Mouse (Mus musculus): Measurements from ENCODE around the gene Auts2. TPM values are rescaled to one million over a fixed set of nuclear protein-coding genes. Genes with fewer than 3 reads are reported as not detected.
A peak's percentile ranks its signal among the peaks of the same experiment; 100 is the strongest.

Auts2 gene
- polyA plus RNA-seq, 1 experiment from 2014 or later: 19.0 TPM

DNA sequence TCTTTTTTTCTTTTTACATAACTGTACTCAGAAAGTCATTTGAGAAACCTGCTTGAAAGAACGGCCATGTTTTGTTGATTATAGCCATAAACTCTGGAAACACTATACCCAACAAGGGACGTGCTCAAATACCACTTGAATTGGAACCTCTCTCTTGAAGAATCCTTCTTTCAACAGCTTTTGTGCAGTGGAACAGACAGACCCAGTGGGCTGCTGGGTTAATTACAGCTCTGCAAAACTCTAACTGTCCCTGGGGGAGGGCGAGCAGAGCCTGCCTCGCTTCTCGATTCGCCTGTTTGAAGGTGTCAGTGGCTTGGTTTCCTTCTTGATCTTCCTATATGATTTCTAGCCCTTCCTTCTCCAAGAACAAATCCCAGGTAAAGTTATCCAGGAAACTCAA, 805.7 kb downstream of the Auts2 start:
- no peak overlapping the region for H3K27ac ChIP-seq
- WGBS: 77% methylated on average over 6 of the region's 6 CpGs
- no peak overlapping the region for H3K4me3 ChIP-seq (replicated peaks)
- no peak for ATAC-seq
- no peaks in the 10 kb centered on the region for H3K36me3 ChIP-seq
- H3K4me1 ChIP-seq (replicated peaks): 0 out of 2 replicates have a peak, but pooled peaks cover 11% of the 10 kb centered on the region
- H3K27me3 ChIP-seq (replicated peaks): no peaks in the 10 kb centered on the region
- H3K4me2 ChIP-seq (replicated peaks): no peak overlapping the region
- no peak overlapping the region for H3K9ac ChIP-seq
- H3K9me3 ChIP-seq: no peaks in the 10 kb centered on the region

DNA sequence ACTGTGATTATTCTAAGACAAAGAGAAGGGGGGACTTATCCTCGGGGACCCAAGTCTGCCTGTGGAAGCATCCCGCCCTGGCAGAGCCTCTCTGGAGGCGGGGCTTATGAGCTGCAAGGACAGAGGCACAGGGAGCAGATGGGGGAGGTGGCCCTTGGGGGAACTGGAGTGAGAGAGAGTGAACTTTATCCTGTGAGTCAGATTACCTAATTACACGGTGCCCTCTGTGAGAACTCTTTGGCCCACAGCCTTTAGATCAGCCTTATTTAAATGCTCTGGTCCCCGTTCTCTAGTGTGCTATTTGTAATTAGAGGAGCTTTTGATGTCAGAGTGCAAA, 809.9 kb downstream of the Auts2 start:
- 0 out of 2 replicates have a peak, but pooled peaks cover 11% of the 10 kb centered on the region for H3K4me1 ChIP-seq (replicated peaks)
- peak; percentile 92 for ATAC-seq
- no peaks in the 10 kb centered on the region for H3K36me3 ChIP-seq

DNA sequence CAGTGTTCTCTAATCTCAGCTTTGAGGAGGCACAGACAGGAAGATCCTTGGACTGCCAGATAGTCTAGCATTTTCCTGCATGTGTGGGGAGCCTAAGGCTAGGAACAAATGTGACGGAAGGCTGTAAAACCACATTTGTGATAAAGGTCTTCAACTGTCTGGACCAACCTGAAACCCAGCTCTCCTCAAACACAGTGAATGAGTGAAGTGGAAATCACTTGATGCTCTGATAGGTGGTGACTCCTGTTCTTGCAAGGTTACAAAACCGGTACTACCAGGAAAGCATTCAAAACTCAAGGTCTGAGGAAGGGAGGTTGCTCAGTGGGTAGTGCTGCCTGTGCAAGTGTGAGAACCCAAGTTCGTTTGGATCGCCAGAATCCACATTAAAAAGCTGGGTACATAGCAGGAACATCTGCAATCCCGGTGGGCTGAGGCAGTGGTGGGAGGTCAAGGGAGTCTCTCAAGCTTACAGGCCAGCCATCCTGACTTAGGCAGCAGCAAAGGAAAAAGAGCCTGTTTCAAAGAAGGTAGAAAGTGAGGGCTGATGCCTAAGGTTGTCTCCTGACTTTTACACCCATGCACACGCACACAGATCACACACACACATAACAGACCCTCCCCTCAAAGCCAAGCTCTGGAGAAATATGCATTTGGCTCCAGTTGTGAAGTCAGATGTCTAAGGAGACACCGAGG, 810.4 kb downstream of the Auts2 start:
- H3K4me2 ChIP-seq (replicated peaks): peak overlapping the region; percentile 28
- peak; percentile 84 for ATAC-seq
- peak overlapping the region; percentile 81 for H3K27ac ChIP-seq
- H3K4me3 ChIP-seq (replicated peaks): no peak overlapping the region
- 42% methylated on average over 7 of the region's 7 CpGs for WGBS
- no peak overlapping the region for H3K9ac ChIP-seq
- H3K9me3 ChIP-seq: no peaks in the 10 kb centered on the region
- H3K4me1 ChIP-seq (replicated peaks): 0 out of 2 replicates have a peak, but pooled peaks cover 11% of the 10 kb centered on the region
- H3K36me3 ChIP-seq: no peaks in the 10 kb centered on the region
- H3K27me3 ChIP-seq (replicated peaks): no peaks in the 10 kb centered on the region

More for the DNA sequence above, 809.9 kb downstream of the Auts2 start:
- 13% methylated on average over 5 of the region's 5 CpGs for WGBS
- Histone ChIP-seq H3K4me3 (replicated peaks) (no peak overlapping the region), H3K9ac (no peak overlapping the region), H3K27me3 (replicated peaks) (no peaks in the 10 kb centered on the region), H3K27ac (peak overlapping the region; percentile 81), H3K9me3 (no peaks in the 10 kb centered on the region), H3K4me2 (replicated peaks) (peak overlapping the region; percentile 28)

DNA sequence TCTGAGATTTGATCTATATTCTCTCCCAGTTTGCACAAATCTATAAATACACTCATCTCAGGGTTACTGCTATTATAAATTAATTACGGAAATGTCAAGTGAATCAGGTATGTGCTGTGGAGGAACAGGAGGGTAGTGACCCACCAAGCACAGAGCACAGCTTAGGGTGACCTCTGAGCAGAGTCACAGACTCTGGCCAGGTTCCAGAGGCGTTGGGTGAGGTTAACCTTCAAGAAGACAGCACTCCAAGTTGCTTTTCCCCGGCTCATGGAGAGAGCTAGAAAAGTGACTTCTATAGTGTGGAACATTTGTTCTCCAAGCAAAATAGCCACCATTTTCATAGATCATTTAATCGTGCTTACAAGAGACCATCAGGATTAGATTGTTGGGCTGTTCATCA, 813.7 kb downstream of the Auts2 start:
- Histone ChIP-seq H3K4me2 (replicated peaks) (no peak overlapping the region), H3K36me3 (no peaks in the 10 kb centered on the region), H3K27me3 (replicated peaks) (no peaks in the 10 kb centered on the region), H3K9ac (no peak overlapping the region), H3K9me3 (no peaks in the 10 kb centered on the region), H3K4me1 (replicated peaks) (0 out of 2 replicates have a peak, but pooled peaks cover 14% of the 10 kb centered on the region), H3K4me3 (replicated peaks) (no peak overlapping the region), H3K27ac (no peak overlapping the region)
- 78% methylated on average over 4 of the region's 4 CpGs for WGBS
- ATAC-seq: no peak

DNA sequence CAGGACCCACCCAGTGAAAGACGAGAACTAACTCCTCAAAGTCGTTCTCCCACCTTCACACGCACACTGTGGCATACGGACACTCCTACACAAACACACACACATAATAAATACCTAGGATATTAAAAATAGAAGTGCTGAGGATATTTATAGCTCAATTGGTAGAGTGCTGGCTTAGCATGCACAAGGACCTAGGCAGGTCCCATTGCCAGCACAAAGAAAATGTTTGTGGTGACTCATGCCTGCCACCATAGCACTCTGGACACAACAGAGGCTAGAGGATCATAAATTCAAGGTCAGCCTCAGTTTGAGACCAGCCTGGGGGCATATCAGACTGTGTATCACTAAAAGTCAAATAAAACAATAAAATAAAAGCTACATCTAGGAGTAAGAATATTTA, 815.2 kb downstream of the Auts2 start:
- Histone ChIP-seq H3K36me3 (no peaks in the 10 kb centered on the region), H3K4me1 (replicated peaks) (0 out of 2 replicates have a peak, but pooled peaks cover 4% of the 10 kb centered on the region), H3K9ac (no peak overlapping the region), H3K4me3 (replicated peaks) (no peak overlapping the region), H3K4me2 (replicated peaks) (no peak overlapping the region), H3K9me3 (no peaks in the 10 kb centered on the region), H3K27me3 (replicated peaks) (no peaks in the 10 kb centered on the region), H3K27ac (0 out of 2 replicates have a peak overlapping the region, but pooled peaks have one; percentile 13)
- 63% methylated on average over 4 of the region's 4 CpGs for WGBS
- no peak for ATAC-seq

DNA sequence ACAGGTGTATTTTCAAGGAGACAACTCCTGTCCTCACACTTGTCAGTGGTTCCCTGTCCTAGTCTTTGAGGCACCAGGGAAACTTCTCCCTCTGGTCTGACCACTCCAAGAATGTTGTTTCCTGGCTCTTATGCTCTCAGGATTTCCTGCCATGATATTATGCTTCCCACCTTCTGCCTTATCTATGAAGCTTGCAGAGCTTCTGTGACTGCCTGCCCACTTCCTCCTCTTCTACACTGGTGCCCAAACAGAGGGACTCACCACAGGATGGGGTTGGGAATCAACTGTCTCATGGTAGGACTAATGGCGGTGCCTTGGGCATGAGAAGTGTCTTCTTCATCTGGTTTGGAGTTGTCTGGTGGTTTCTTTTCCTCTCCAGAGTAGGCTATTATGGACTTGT, 818.6 kb downstream of the Auts2 start:
- 0 out of 2 replicates have a peak, but pooled peaks cover 3% of the 10 kb centered on the region for H3K4me1 ChIP-seq (replicated peaks)
- no peaks in the 10 kb centered on the region for H3K27me3 ChIP-seq (replicated peaks)
- no peak overlapping the region for H3K4me2 ChIP-seq (replicated peaks)
- no peak overlapping the region for H3K27ac ChIP-seq
- no peak for ATAC-seq
- WGBS: 95% methylated on average over 1 of the region's 1 CpGs
- H3K36me3 ChIP-seq: no peaks in the 10 kb centered on the region
- no peaks in the 10 kb centered on the region for H3K9me3 ChIP-seq
- no peak overlapping the region for H3K4me3 ChIP-seq (replicated peaks)
- no peak overlapping the region for H3K9ac ChIP-seq

GRCm38 (mm10) chr5:131722791-131723190, 820.4 kb downstream of the Auts2 start:
- ATAC-seq: peak; percentile 61
- Histone ChIP-seq H3K4me2 (replicated peaks) (peak overlapping the region; percentile 10; the same call in 1 of the 2 replicates), H3K4me1 (replicated peaks) (0 out of 2 replicates have a peak, but pooled peaks cover 3% of the 10 kb centered on the region), H3K36me3 (no peaks in the 10 kb centered on the region), H3K9ac (no peak overlapping the region), H3K4me3 (replicated peaks) (no peak overlapping the region), H3K9me3 (no peaks in the 10 kb centered on the region), H3K27me3 (replicated peaks) (no peaks in the 10 kb centered on the region), H3K27ac (peak overlapping the region; percentile 29; the same call in 1 of the 2 replicates)
- WGBS: 48% methylated on average over 6 of the region's 6 CpGs

- Histone ChIP-seq H3K4me3 (replicated peaks) (no peak overlapping the region), H3K9me3 (no peaks in the 10 kb centered on the region), H3K27me3 (replicated peaks) (no peaks in the 10 kb centered on the region), H3K27ac (peak overlapping the region; percentile 72), H3K9ac (no peak overlapping the region), H3K4me1 (replicated peaks) (0 out of 2 replicates have a peak, but pooled peaks cover 3% of the 10 kb centered on the region), H3K4me2 (replicated peaks) (peak overlapping the region; percentile 10; the same call in 1 of the 2 replicates), H3K36me3 (no peaks in the 10 kb centered on the region)
- peak; percentile 89 for ATAC-seq
- 40% methylated on average over 4 of the region's 4 CpGs for WGBS
These were observed 820.8 kb downstream of the Auts2 start for GRCm38 (mm10) chr5:131722361-131722760.

DNA sequence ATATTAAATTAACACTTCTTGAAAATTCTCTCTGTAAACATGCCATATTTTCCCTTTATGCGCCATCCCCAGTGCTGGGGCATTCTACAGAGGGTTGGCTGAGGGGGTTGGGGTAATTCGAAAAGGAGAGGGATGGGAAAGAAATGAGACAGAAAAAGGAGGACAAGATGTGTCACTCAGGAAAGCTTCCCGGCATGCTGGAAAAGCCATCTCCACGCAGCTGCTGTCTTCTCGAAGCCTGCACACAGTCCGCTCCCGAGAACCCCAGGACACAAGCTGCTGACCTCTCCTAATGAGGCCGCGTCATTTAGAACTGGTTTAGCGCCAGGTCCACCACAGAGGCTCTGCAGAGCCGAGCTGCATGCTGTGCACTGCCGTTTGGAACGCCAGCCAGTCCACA, 825.1 kb downstream of the Auts2 start:
- Histone ChIP-seq H3K4me2 (replicated peaks) (no peak overlapping the region), H3K27ac (no peak overlapping the region), H3K9me3 (no peaks in the 10 kb centered on the region), H3K9ac (no peak overlapping the region), H3K4me3 (replicated peaks) (no peak overlapping the region), H3K27me3 (replicated peaks) (no peaks in the 10 kb centered on the region), H3K36me3 (no peaks in the 10 kb centered on the region), H3K4me1 (replicated peaks) (no peaks in the 10 kb centered on the region)
- 71% methylated on average over 13 of the region's 13 CpGs for WGBS
- ATAC-seq: no peak

GRCm38 (mm10) chr5:131717359-131717965, 825.7 kb downstream of the Auts2 start:
- Histone ChIP-seq H3K27me3 (replicated peaks) (no peaks in the 10 kb centered on the region), H3K4me3 (replicated peaks) (no peak overlapping the region), H3K4me2 (replicated peaks) (no peak overlapping the region), H3K9ac (no peak overlapping the region), H3K9me3 (no peaks in the 10 kb centered on the region), H3K36me3 (no peaks in the 10 kb centered on the region), H3K4me1 (replicated peaks) (no peaks in the 10 kb centered on the region), H3K27ac (no peak overlapping the region)
- 71% methylated on average over 19 of the region's 19 CpGs for WGBS
- ATAC-seq: no peak

GRCm38 (mm10) chr5:131714979-131715378, 828.2 kb downstream of the Auts2 start:
- no peaks in the 10 kb centered on the region for H3K9me3 ChIP-seq
- H3K27ac ChIP-seq: no peak overlapping the region
- H3K27me3 ChIP-seq (replicated peaks): no peaks in the 10 kb centered on the region
- no peak overlapping the region for H3K4me2 ChIP-seq (replicated peaks)
- no peak overlapping the region for H3K4me3 ChIP-seq (replicated peaks)
- no peak overlapping the region for H3K9ac ChIP-seq
- no peaks in the 10 kb centered on the region for H3K36me3 ChIP-seq
- peaks cover 6% of the 10 kb centered on the region; the same call in 1 of the 2 replicates for H3K4me1 ChIP-seq (replicated peaks)
- WGBS: 76% methylated on average over 5 of the region's 5 CpGs
- no peak for ATAC-seq

DNA sequence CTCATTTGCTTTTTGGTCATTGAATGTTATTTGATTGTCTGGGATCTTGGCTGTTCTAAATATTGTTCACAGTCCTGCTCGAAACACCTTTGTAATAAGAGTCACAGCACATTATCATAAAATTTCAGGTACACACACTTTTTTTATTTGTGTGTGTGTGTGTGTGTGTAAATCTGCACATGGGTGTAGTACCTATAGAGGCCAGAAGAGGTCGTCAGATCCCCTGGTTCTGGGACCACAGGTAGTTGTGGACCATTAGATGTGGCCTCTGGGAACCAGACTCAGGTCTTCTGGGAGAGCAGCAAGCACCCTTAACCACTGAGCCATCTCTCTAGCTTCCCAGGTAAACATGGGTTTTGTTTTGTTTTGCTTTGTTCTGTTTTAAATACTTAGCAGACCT, 830.7 kb downstream of the Auts2 start:
- Histone ChIP-seq H3K36me3 (no peaks in the 10 kb centered on the region), H3K4me3 (replicated peaks) (no peak overlapping the region), H3K4me1 (replicated peaks) (peaks cover 6% of the 10 kb centered on the region; the same call in 1 of the 2 replicates), H3K9me3 (no peaks in the 10 kb centered on the region), H3K9ac (no peak overlapping the region), H3K4me2 (replicated peaks) (no peak overlapping the region), H3K27me3 (replicated peaks) (no peaks in the 10 kb centered on the region), H3K27ac (no peak overlapping the region)
- 85% methylated on average over 2 of the region's 2 CpGs for WGBS
- ATAC-seq: no peak
